Mouse (Mus musculus) embryonic facial prominence, embryonic 14.5 days (tissue): Measurements from ENCODE around the gene Ccdc185. TPM values are rescaled to one million over a fixed set of nuclear protein-coding genes. Genes with fewer than 3 reads are reported as not detected.

Source experiments
- ATAC-seq: fragments of 200-750 bp; cut with Nextera tagmentation; 2 replicates; pipeline ENCODE4 v1.8.0; 2017; ENCODE audit warnings: low read depth, moderate number of reproducible peaks, moderate TSS enrichment
- DNase-seq: peaks from one replicate; pipeline ENCODE4 v3.0.0-alpha.2; 2015; ENCODE audit warnings: low spot score
- H3K27ac ChIP-seq: fragments of 300-500 bp; sonication (generic); replicated peaks from 2 replicates; pipeline ENCODE4 v1.5.1; 2014; ENCODE audit warnings: low read depth, mild to moderate bottlenecking, low read length, moderate library complexity
- H3K27me3 ChIP-seq: fragments of 300-500 bp; sonication (generic); replicated peaks from 2 replicates; pipeline ENCODE4 v1.6.1; 2014; ENCODE audit warnings: low read length; ENCODE audit not compliant: control insufficient read depth, insufficient read depth
- H3K36me3 ChIP-seq: fragments of 300-500 bp; sonication (generic); 2 replicates; pipeline ENCODE4 v1.6.1; 2014; ENCODE audit warnings: low read length, mixed read lengths; ENCODE audit not compliant: control insufficient read depth, insufficient read depth
- H3K4me1 ChIP-seq: fragments of 300-500 bp; sonication (generic); 2 replicates; pipeline ENCODE4 v1.6.1; 2014; ENCODE audit warnings: antibody characterized with exemption, low read length; ENCODE audit not compliant: control insufficient read depth, insufficient read depth
- H3K4me2 ChIP-seq: fragments of 300-500 bp; sonication (generic); 2 replicates; pipeline ENCODE4 v1.6.1; 2014; ENCODE audit warnings: low read depth, mild to moderate bottlenecking, low read length, moderate library complexity, mixed read lengths
- H3K4me3 ChIP-seq: fragments of 300-500 bp; sonication (generic); 2 replicates; pipeline ENCODE4 v1.5.1; 2014; ENCODE audit warnings: low read depth, mild to moderate bottlenecking, low read length
- H3K9ac ChIP-seq: fragments of 300-500 bp; sonication (generic); 2 replicates; pipeline ENCODE4 v1.6.1; 2014; ENCODE audit warnings: low read depth, mild to moderate bottlenecking, low read length, moderate library complexity, mixed read lengths
- H3K9me3 ChIP-seq: fragments of 300-500 bp; sonication (generic); 2 replicates; pipeline ENCODE4 v1.6.1; 2016; ENCODE audit warnings: low read length; ENCODE audit not compliant: control insufficient read depth
- WGBS: fragments of 180-500 bp; shearing (Covaris S2); extraction: QIAGEN DNeasy Blood & Tissue Kit; methylation state at CpG from one replicate; pipeline ENCODE4 v1.1.7; 2014; 5-methylcytosine and 5-hydroxymethylcytosine counted together
- polyA plus RNA-seq: library from polyadenylated mRNA; unstranded; fragments of >200 nt; fragmentation: Nextera tagmentation; extraction: Ambion mirVana; gene quantifications from 2 replicates; pipeline ENCODE4 v1.2.1, GENCODE M21; 2014

Ccdc185 gene
- polyA plus RNA-seq, 1 experiment from 2014 or later = not detected

DNA sequence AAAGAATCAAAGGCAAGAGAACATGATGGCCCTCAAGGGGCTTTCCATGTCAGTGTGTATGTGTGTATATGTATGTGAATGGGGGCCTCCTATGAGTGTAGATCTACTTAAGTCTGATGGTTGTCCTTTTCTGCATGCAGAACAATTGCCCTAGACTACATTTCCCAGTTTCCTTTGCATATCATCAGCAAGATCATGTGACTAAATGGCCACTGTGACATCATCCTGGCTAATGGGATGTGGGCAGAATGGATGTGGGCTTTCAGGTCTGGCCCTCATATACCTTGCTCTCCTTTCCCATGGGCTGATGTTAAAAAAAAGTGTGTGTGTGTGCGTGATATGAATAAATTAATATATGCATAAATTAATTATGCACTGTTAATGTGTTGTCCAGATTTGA lies 9.8 kb upstream of the Ccdc185 start:
- peaks cover 13% of the 10 kb centered on the region for H3K27me3 ChIP-seq
- WGBS = 96% methylated on average over 1 of the region's 1 CpGs
- H3K27ac ChIP-seq = no peak overlapping the region
- DNase-seq (no peak), ATAC-seq (no peak)
- H3K4me3 ChIP-seq = no peak overlapping the region
- H3K36me3 ChIP-seq = no peaks in the 10 kb centered on the region
- H3K4me2 ChIP-seq = no peak overlapping the region
- no peaks in the 10 kb centered on the region for H3K4me1 ChIP-seq
- H3K9me3 ChIP-seq = no peaks in the 10 kb centered on the region
- no peak overlapping the region for H3K9ac ChIP-seq

DNA sequence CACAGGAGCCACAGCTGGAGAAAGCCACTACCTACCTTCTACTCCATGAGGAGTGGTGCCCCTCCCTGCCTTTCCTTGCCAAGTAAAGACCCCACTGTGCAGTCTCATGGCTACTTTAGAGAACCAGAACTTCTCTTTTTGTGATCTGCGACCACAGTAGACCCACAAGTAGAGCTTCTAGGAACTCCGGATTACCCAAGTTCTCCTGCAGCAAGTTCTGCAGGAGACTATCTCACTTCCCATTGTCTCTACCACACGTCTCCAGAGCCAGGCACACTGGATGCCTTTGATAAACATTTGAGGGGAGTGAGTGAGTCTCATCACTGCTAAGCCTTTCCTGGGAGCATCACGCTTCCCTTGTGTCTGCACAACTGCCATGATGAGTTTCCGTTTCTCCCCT lies 5.9 kb upstream of the Ccdc185 start:
- ATAC-seq (no peak), DNase-seq (no peak)
- no peak overlapping the region for H3K9ac ChIP-seq
- H3K36me3 ChIP-seq = no peaks in the 10 kb centered on the region
- H3K27ac ChIP-seq = no peak overlapping the region
- WGBS = 82% methylated on average over 5 of the region's 5 CpGs
- H3K4me2 ChIP-seq = no peak overlapping the region
- no peaks in the 10 kb centered on the region for H3K27me3 ChIP-seq
- no peak overlapping the region for H3K4me3 ChIP-seq
- H3K4me1 ChIP-seq = no peaks in the 10 kb centered on the region
- H3K9me3 ChIP-seq = no peaks in the 10 kb centered on the region

DNA sequence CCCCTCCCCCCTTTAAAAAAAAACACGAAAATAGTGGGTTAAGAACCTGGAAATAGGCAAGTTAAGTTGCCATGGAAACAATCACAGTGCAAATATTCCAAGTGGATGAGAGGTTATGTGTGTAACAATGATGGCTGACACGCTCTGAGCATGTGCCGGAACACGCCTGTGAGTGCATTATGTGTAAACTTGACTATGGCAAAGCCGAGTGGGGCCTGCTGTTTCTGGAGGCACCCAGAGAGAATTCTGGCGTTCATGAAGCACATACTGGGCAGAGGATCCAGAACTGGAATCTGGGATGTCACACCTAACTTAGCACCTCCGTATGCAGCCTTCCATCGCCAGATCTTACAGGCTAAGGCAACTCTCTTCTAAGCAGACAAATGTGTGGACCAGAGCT lies 4.7 kb upstream of the Ccdc185 start:
- no peaks in the 10 kb centered on the region for H3K4me1 ChIP-seq
- H3K9ac ChIP-seq = no peak overlapping the region
- no peaks in the 10 kb centered on the region for H3K36me3 ChIP-seq
- ATAC-seq (no peak), DNase-seq (no peak)
- no peaks in the 10 kb centered on the region for H3K9me3 ChIP-seq
- no peak overlapping the region for H3K4me2 ChIP-seq
- no peak overlapping the region for H3K27ac ChIP-seq
- no peak overlapping the region for H3K4me3 ChIP-seq
- no peaks in the 10 kb centered on the region for H3K27me3 ChIP-seq
- 70% methylated on average over 8 of the region's 8 CpGs for WGBS

DNA sequence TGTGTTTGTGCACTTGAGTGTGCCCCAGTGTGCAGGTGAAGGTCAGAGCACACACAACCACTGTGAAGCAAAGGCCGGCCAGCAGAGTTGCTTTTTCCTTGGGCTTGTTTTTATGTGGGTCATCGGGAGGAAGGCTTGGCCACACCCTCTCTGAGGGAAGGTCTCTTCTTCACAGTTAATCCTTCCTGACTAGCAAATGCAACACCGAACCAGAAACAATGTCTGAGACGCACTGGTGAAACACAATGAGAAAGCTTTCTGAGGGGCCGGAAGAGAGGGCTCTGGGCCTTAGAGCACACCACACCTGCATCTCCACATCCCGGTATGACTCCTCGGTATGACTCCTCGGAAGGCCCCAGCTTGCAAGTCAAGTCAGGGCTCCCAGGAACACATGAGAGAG lies 2.3 kb upstream of the Ccdc185 start:
- H3K27me3 ChIP-seq = no peaks in the 10 kb centered on the region
- DNase-seq (no peak), ATAC-seq (no peak)
- no peak overlapping the region for H3K9ac ChIP-seq
- H3K36me3 ChIP-seq = no peaks in the 10 kb centered on the region
- H3K9me3 ChIP-seq = no peaks in the 10 kb centered on the region
- no peak overlapping the region for H3K27ac ChIP-seq
- no peaks in the 10 kb centered on the region for H3K4me1 ChIP-seq
- H3K4me2 ChIP-seq = no peak overlapping the region
- 75% methylated on average over 8 of the region's 8 CpGs for WGBS
- H3K4me3 ChIP-seq = no peak overlapping the region

DNA sequence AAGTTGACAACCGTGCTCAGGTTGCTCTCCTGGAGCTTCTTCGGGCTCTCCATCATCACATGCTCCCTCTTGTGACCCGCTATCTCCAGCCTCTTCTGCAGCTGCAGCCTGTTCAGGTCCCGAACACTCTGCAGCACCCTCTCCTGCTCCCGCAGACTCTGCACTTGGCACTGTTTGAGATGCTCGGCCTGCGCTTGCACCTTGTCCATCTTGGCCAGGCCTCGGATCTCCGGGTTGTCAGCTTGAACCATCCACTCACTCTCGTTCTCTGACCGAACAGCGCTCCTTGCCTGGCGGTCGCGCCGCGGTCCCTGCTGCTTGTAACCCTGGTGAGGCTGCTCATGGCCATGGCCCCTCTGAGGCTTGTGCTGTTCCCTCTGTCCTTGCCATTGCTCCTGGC lies 1.1 kb downstream of the Ccdc185 start:
- no peaks in the 10 kb centered on the region for H3K9me3 ChIP-seq
- no peaks in the 10 kb centered on the region for H3K27me3 ChIP-seq
- no peak for DNase-seq
- no peak overlapping the region for H3K4me2 ChIP-seq
- no peak overlapping the region for H3K27ac ChIP-seq
- no peak for ATAC-seq
- WGBS = 78% methylated on average over 15 of the region's 17 CpGs
- H3K4me1 ChIP-seq = no peaks in the 10 kb centered on the region
- no peaks in the 10 kb centered on the region for H3K36me3 ChIP-seq
- no peak overlapping the region for H3K4me3 ChIP-seq
- no peak overlapping the region for H3K9ac ChIP-seq

DNA sequence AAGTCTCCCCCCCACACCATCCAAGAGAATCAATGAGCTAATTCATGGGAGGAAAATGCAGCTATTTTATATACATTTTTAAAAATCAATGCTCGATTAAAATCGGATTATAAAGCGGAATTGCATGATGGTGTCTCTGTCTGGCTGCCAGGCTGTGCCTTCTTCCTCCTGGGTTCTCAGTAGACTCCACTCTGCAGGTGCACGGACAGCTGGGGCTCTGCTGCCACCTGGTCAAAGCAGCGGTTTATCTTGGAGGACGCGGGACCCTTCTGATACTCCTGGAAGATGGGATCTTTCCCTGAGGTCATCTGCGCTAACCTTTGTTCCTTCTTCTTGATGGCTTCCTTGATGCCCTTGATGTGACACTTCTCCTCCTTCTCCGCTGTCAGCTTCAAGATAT lies 1.9 kb downstream of the Ccdc185 start:
- ATAC-seq (no peak), DNase-seq (no peak)
- Histone ChIP-seq H3K27me3 (no peaks in the 10 kb centered on the region), H3K4me3 (no peak overlapping the region), H3K27ac (no peak overlapping the region), H3K9me3 (no peaks in the 10 kb centered on the region), H3K9ac (no peak overlapping the region), H3K36me3 (no peaks in the 10 kb centered on the region), H3K4me2 (no peak overlapping the region), H3K4me1 (no peaks in the 10 kb centered on the region)
- WGBS = 93% methylated on average over 9 of the region's 9 CpGs

DNA sequence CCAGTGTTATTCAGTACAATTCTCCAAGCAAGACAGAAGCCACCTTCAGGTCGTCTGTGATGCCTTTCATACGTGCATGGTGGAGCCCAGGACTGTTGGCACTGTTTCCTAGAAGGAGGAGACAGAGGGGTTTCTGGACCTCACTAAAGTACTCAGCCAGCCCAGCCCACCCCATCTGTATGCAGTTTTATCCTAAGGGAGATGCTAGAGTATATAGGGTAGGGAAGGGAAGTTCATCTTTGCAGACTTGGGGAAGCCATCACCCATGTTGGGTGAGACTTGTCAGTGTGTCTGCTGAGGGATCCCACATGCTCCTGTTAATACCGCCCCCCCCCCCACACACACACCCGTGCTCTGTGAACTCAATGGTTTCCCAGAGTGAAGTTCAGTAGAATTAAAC lies 13.1 kb downstream of the Ccdc185 start:
- H3K36me3 ChIP-seq = no peaks in the 10 kb centered on the region

DNA sequence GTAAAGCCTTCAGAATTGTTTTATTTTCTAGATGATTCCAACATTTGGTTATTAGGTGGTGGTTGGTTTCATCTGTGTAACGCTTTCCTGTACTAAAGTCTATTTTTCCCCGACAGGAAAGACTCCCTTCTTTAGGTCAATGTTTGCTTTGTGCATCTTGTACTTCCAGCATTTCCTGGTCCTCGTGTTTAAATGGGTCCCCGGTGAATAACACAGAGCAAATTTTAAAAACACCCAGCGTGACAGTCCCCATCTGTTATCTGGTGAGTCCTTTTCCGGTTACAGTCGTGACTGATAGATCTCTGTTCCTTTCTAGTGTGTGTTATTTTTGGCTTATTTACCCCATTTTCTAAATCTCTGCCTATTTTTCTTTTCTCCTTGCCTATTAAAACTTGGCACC lies 16.3 kb downstream of the Ccdc185 start:
- H3K4me3 ChIP-seq = no peak overlapping the region
- H3K9me3 ChIP-seq = no peaks in the 10 kb centered on the region
- ATAC-seq (no peak), DNase-seq (peak; percentile 16)
- H3K27me3 ChIP-seq = no peaks in the 10 kb centered on the region
- no peaks in the 10 kb centered on the region for H3K36me3 ChIP-seq
- no peak overlapping the region for H3K27ac ChIP-seq
- no peak overlapping the region for H3K9ac ChIP-seq
- H3K4me1 ChIP-seq = no peaks in the 10 kb centered on the region
- 35% methylated on average over 7 of the region's 7 CpGs for WGBS
- H3K4me2 ChIP-seq = no peak overlapping the region

More for the DNA sequence above, 13.1 kb downstream of the Ccdc185 start:
- Histone ChIP-seq H3K4me3 (no peak overlapping the region), H3K27me3 (no peaks in the 10 kb centered on the region), H3K4me1 (no peaks in the 10 kb centered on the region), H3K9ac (no peak overlapping the region), H3K27ac (no peak overlapping the region), H3K9me3 (no peaks in the 10 kb centered on the region), H3K4me2 (no peak overlapping the region)
- ATAC-seq = no peak
- 52% methylated on average over 4 of the region's 4 CpGs for WGBS
- no peak for DNase-seq

DNA sequence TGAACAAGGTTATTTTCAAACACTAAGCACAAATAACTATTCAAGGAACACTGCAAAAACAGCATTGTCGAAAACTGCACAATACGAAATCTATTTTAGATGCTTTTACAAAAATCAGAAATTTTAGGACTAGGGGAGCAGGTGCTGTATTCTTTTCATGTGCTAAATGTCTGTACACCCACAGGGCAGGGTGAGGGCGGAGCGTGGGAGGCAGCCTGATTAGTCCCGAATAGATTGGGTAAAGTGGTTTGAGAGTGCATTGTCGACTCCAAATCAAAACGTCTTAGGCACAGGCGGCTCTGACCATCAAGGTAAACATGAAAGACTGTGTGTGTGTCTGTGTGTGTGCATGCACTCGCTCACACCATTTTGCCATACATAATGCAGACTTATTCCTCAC lies 20.0 kb downstream of the Ccdc185 start:
- no peaks in the 10 kb centered on the region for H3K36me3 ChIP-seq
- H3K4me1 ChIP-seq = no peaks in the 10 kb centered on the region
- WGBS = 80% methylated on average over 9 of the region's 9 CpGs
- no peaks in the 10 kb centered on the region for H3K27me3 ChIP-seq
- no peaks in the 10 kb centered on the region for H3K9me3 ChIP-seq
- no peak overlapping the region for H3K27ac ChIP-seq
- no peak overlapping the region for H3K9ac ChIP-seq
- DNase-seq (no peak), ATAC-seq (no peak)
- no peak overlapping the region for H3K4me2 ChIP-seq
- no peak overlapping the region for H3K4me3 ChIP-seq
